Mouse (Mus musculus) heart, embryonic 15.5 days (tissue): ENCODE measurements around the gene Slc38a2. TPM values are rescaled to one million over a fixed set of nuclear protein-coding genes. Genes with fewer than 3 reads are reported as not detected.

Source experiments
- ATAC-seq: fragments of 200-750 bp; cut with Nextera tagmentation; replicated peaks from 2 replicates; pipeline ENCODE4 v1.8.0; 2017; ENCODE audit warnings: low read depth, moderate TSS enrichment; ENCODE audit not compliant: insufficient number of reproducible peaks, insufficient read depth, low FRiP score
- H3K27ac ChIP-seq: fragments of 300-500 bp; sonication (generic); 2 replicates; pipeline ENCODE4 v1.5.1; 2015; ENCODE audit warnings: mild to moderate bottlenecking, inconsistent platforms
- H3K27me3 ChIP-seq: fragments of 300-500 bp; sonication (generic); 2 replicates; pipeline ENCODE4 v1.6.1; 2015; ENCODE audit warnings: inconsistent platforms
- H3K36me3 ChIP-seq: fragments of 300-500 bp; sonication (generic); 2 replicates; pipeline ENCODE4 v1.6.1; 2015; ENCODE audit warnings: mild to moderate bottlenecking, inconsistent platforms
- H3K4me1 ChIP-seq: fragments of 300-500 bp; sonication (generic); replicated peaks from 2 replicates; pipeline ENCODE4 v1.6.1; 2015; ENCODE audit warnings: inconsistent platforms
- H3K4me2 ChIP-seq: fragments of 300-500 bp; sonication (generic); 2 replicates; pipeline ENCODE4 v1.6.1; 2015; ENCODE audit warnings: inconsistent platforms, mild to moderate bottlenecking, moderate library complexity
- H3K4me3 ChIP-seq: fragments of 300-500 bp; sonication (generic); 2 replicates; pipeline ENCODE4 v1.5.1; 2015; ENCODE audit warnings: mild to moderate bottlenecking, inconsistent platforms
- H3K9ac ChIP-seq: fragments of 300-500 bp; sonication (generic); 2 replicates; pipeline ENCODE4 v1.6.1; 2015; ENCODE audit warnings: mild to moderate bottlenecking, inconsistent platforms
- H3K9me3 ChIP-seq: fragments of 300-500 bp; sonication (generic); replicated peaks from 2 replicates; pipeline ENCODE4 v1.6.1; 2016; ENCODE audit warnings: inconsistent platforms
- WGBS: fragments of 180-500 bp; shearing (Covaris S2); methylation state at CpG from one replicate; pipeline ENCODE4 v1.1.7; 2015; ENCODE audit warnings: mixed read lengths; 5-methylcytosine and 5-hydroxymethylcytosine counted together
- polyA plus RNA-seq: library from polyadenylated mRNA; unstranded; fragments of >200 nt; fragmentation: Nextera tagmentation; extraction: Ambion mirVana; gene quantifications from 2 replicates; pipeline ENCODE4 v1.2.1, GENCODE M21; 2015

Slc38a2 gene
- polyA plus RNA-seq, 1 experiment from 2014 or later, result 170 TPM

DNA sequence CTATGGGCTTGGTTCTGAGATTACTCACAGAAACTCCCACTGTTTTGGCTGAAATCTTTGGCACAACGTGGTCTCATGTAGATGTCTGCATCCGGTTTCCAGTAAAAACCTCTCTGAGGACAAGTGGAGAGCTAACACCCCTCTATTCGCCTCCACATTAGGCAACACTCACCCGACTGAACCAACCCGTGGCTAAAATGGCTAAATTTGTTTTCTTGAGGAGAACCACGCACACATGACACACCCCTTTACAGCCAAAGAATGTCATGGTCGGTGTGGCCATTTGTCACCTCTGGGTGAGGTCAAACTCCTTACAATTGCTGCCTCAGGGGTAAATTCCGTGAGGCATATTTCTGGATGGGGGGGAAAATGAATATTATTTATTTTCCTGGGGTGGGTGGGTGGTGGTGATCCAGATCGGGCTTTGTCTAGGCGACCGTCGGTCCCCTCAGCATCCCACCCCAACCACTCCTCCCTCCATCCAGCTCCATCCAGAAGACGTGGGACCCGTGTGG, 9.5 kb upstream of the Slc38a2 start:
- Histone ChIP-seq H3K4me3 (peak overlapping the region; percentile 58), H3K4me1 (peaks cover 3% of the 10 kb centered on the region), H3K9me3 (no peaks in the 10 kb centered on the region), H3K9ac (peak overlapping the region; percentile 76), H3K36me3 (no peaks in the 10 kb centered on the region), H3K27me3 (no peaks in the 10 kb centered on the region), H3K27ac (peak overlapping the region; percentile 97), H3K4me2 (peak overlapping the region; percentile 94)
- 25% methylated on average over 14 of the region's 14 CpGs for WGBS
- ATAC-seq, result no peak

DNA sequence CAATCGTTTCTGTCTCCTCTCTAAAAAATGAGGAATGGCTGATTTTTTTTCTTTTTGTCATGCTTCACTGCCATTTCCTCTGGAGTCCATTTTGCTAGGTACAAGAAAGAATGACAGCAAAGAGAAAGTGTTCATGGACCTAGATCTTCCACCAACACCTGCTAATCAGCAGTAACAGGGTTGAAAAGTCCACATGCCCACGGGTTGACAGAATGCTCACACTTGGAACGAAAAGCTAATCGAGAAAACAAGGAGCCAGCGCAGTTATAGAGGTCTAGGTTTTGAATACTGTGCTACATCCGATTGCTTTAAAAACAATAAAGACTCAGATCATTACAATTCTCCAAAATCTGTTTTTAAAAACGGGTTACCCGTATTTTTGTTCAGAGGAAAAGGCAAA, 8.9 kb upstream of the Slc38a2 start:
- Histone ChIP-seq H3K9ac (no peak overlapping the region), H3K9me3 (no peaks in the 10 kb centered on the region), H3K4me2 (no peak overlapping the region), H3K36me3 (no peaks in the 10 kb centered on the region), H3K4me3 (no peak overlapping the region), H3K4me1 (peaks cover 3% of the 10 kb centered on the region), H3K27me3 (no peaks in the 10 kb centered on the region), H3K27ac (peak overlapping the region; percentile 97; the same call in 1 of the 2 replicates)
- 82% methylated on average over 8 of the region's 8 CpGs for WGBS
- ATAC-seq, result no peak

DNA sequence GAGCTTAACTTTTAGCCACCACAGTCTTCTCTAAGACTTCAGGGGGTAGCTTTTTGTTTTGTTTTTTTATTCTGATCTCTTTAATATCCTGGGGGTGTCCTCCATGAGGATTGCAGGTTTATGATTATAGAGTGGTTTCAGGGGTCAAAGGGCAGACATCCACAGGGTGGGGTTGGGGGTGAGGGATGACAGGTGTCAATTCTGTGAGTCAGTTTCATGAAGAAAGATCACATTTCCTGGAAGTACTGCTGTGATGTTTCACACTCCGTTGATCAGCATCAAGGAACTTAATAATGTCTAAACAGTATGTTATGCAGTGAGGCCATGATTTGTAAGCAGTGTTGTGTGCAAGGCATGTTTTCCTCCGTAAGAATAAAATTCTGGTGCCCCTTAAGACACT, 8.4 kb upstream of the Slc38a2 start:
- no peaks in the 10 kb centered on the region for H3K36me3 ChIP-seq
- no peaks in the 10 kb centered on the region for H3K27me3 ChIP-seq
- WGBS, result 84% methylated on average over 2 of the region's 2 CpGs
- H3K27ac ChIP-seq, result no peak overlapping the region
- no peak overlapping the region for H3K9ac ChIP-seq
- H3K4me1 ChIP-seq, result peaks cover 3% of the 10 kb centered on the region
- H3K9me3 ChIP-seq, result no peaks in the 10 kb centered on the region
- no peak overlapping the region for H3K4me2 ChIP-seq
- no peak overlapping the region for H3K4me3 ChIP-seq
- ATAC-seq, result no peak

DNA sequence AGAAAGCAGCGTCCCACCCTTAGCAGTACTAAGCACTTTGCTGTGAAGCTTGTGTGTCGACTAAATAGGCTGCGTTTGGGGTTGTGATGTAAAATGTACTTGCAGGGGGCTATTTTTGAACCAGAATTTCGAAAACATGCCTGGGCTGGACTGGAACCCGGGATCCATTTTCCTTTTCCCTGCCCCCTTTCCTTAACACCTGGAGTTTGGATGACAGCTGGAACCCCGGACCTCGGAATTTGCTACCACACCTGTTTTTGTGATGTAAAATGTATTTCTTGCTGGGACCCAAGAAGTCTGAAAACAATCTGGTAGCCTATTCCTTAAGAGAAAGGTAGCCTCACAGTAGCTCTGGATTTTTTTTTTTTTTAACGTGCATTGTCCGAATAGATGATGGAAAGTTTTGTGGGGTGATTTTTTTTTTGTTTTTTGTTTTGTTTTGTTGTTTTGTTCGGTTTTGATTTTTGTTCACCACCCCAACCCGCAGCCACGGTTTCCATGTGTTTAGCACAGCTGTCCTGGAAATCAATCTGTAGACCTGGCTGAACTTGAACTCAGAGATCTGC, 3.0 kb upstream of the Slc38a2 start:
- Histone ChIP-seq H3K4me2 (no peak overlapping the region), H3K27me3 (no peaks in the 10 kb centered on the region), H3K4me3 (no peak overlapping the region), H3K27ac (no peak overlapping the region), H3K36me3 (peaks cover 2% of the 10 kb centered on the region; the same call in 1 of the 2 replicates), H3K9me3 (no peaks in the 10 kb centered on the region), H3K9ac (no peak overlapping the region), H3K4me1 (peaks cover 12% of the 10 kb centered on the region)
- 90% methylated on average over 12 of the region's 12 CpGs for WGBS
- ATAC-seq, result no peak

DNA sequence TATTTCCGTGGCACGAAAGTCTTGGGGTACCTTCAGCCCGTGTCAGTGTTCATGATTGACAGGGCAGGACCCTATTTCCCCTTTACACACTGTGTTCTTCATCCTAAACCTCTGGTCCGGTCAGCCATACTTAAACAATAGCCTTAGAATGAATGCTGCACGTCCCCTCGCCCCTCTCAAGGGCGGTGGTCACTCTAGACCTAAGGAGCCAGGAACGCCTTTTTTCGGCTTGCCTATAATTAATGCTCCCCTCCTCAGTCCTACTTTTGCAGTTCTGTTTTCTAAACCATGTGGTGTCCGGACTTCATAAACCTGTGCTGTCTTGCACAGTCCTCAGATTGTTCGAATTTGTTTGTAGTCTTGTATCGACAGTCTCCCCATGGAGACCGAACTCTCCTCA, 1.2 kb upstream of the Slc38a2 start:
- 39% methylated on average over 13 of the region's 13 CpGs for WGBS
- peak overlapping the region; percentile 100 for H3K27ac ChIP-seq
- no peak for ATAC-seq
- peak overlapping the region; percentile 98 for H3K4me3 ChIP-seq
- peak overlapping the region; percentile 100 for H3K9ac ChIP-seq
- peaks cover 3% of the 10 kb centered on the region; the same call in 1 of the 2 replicates for H3K36me3 ChIP-seq
- peaks cover 19% of the 10 kb centered on the region for H3K4me1 ChIP-seq
- H3K27me3 ChIP-seq, result no peaks in the 10 kb centered on the region
- no peaks in the 10 kb centered on the region for H3K9me3 ChIP-seq
- H3K4me2 ChIP-seq, result peak overlapping the region; percentile 70

DNA sequence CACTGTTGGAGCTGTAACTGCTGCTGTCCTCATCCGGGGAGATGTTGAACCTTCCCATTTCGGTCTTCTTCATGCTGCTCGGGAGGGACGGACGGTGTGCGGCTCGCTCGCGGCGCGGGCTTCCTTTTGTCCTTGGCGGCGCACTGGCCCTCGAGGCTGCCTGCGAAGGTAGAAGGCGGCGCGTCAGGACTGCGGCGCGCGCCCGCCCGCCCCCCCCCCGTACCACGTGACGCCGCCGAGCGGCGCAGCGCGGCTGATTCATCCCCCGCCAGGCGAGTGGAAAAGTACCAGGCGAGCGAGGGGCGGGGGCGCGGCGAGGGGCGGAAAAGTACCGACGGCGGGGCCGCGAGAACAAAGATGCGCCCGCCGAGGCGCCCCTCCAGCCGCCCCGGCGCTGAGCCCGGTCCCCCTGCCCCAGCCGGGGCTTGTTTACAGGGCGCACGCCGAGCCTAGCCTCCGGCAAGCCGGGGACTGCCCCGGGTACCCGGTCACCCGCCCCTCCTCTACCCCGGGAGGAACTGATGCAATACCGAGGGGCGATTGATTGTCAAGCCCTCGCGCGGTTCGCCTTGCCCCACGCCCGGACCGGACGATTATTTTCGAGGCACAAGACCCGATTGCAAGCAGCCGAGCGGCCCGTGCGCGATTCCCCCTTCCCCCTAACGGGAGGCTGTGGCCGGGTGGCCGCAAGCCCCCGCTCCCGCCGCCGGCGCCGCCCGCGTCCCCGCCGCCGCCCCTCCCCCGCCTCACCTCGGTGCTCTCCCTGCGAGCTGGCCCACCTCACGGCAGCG, 677 bp downstream of the Slc38a2 start:
- peak overlapping the region; percentile 98 for H3K4me3 ChIP-seq
- under 1% methylated on average over 91 of the region's 101 CpGs for WGBS
- peak overlapping the region; percentile 70 for H3K4me2 ChIP-seq
- peak overlapping the region; percentile 100 for H3K27ac ChIP-seq
- peak overlapping the region; percentile 100 for H3K9ac ChIP-seq
- ATAC-seq, result peak; percentile 70
- no peaks in the 10 kb centered on the region for H3K9me3 ChIP-seq
- H3K36me3 ChIP-seq, result peaks cover 22% of the 10 kb centered on the region
- peaks cover 38% of the 10 kb centered on the region for H3K4me1 ChIP-seq
- H3K27me3 ChIP-seq, result no peaks in the 10 kb centered on the region

DNA sequence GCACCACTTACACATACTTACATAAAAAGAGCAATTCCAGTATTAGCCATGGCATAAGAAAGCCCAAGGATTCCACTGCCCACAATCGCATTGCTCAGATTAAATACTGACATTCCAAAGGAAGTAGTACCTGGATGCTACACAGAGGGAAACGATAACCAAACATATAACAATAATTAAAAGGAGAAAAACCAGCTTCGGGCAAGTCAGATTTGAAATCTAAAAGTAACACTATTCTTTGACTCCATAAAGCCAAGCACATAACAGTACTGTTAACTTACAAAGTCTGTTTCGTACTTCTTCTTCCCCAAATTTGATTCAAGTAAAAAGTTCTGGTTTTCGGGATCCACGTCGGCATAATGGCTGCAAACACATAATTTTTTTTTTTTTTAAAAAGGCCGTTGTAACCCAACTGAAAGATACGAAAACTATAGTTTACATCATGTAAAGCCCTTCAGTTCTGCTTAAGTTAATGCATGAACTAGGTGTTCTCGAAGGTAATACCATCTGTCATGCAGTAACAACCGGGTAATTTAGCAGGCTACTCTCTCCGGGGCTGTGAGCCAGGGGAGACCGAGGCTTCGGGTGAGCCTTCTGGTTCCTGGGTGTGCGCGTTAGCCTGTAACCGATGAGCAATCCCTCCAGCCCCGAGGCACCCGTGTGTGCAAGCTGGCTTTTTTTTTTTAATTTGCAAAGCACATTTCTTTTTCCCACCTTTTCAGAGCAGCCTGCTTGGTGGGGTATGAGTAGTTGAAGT, 1.5 kb downstream of the Slc38a2 start:
- Histone ChIP-seq H3K36me3 (peaks cover 30% of the 10 kb centered on the region), H3K4me3 (peak overlapping the region; percentile 98), H3K4me2 (peak overlapping the region; percentile 70), H3K27ac (peak overlapping the region; percentile 100), H3K4me1 (peaks cover 45% of the 10 kb centered on the region), H3K27me3 (no peaks in the 10 kb centered on the region), H3K9ac (peak overlapping the region; percentile 100), H3K9me3 (no peaks in the 10 kb centered on the region)
- WGBS, result 9% methylated on average over 19 of the region's 19 CpGs
- ATAC-seq, result no peak

DNA sequence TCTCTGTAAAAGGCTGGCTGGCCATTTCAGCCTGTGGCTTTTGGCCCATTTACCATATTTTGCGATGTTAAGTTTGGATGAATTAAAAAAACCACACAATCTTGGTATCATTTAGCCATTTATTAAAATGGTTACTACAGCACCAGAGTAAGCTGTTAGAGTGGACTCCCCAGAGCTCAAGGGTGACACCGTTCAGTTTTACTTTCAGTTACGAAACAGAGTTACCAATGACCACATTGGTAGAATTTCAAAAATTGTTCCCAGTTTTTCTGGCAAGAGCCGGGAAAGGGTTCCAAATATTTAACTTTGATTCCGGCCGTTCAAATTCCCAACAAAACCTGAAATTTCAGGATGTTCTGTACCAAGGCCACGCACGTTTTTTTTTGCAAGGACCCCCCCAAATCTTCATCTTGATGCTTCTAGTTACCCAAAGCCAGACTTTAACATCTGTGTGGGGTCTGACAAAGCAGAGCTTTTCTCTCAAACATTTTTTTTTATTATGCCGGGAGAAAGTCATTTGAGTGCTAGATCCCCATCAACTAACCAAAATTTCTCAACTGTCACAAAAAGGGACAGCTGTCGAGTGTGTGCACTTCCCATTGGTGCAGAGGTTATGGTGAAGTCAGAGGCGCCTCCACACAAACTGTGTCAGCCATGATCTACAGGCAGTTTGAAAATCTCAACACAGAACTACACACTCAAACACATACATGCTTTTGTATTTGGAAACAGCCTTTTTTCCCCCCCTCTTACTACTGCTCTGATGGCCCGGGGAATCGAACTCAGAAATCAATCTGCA, 2.8 kb downstream of the Slc38a2 start:
- peak overlapping the region; percentile 98 for H3K4me3 ChIP-seq
- WGBS, result 44% methylated on average over 13 of the region's 13 CpGs
- no peak for ATAC-seq
- peaks cover 55% of the 10 kb centered on the region for H3K4me1 ChIP-seq
- H3K4me2 ChIP-seq, result peak overlapping the region; percentile 70
- H3K27me3 ChIP-seq, result no peaks in the 10 kb centered on the region
- H3K9me3 ChIP-seq, result no peaks in the 10 kb centered on the region
- peak overlapping the region; percentile 100 for H3K27ac ChIP-seq
- H3K9ac ChIP-seq, result peak overlapping the region; percentile 100
- H3K36me3 ChIP-seq, result peaks cover 44% of the 10 kb centered on the region

DNA sequence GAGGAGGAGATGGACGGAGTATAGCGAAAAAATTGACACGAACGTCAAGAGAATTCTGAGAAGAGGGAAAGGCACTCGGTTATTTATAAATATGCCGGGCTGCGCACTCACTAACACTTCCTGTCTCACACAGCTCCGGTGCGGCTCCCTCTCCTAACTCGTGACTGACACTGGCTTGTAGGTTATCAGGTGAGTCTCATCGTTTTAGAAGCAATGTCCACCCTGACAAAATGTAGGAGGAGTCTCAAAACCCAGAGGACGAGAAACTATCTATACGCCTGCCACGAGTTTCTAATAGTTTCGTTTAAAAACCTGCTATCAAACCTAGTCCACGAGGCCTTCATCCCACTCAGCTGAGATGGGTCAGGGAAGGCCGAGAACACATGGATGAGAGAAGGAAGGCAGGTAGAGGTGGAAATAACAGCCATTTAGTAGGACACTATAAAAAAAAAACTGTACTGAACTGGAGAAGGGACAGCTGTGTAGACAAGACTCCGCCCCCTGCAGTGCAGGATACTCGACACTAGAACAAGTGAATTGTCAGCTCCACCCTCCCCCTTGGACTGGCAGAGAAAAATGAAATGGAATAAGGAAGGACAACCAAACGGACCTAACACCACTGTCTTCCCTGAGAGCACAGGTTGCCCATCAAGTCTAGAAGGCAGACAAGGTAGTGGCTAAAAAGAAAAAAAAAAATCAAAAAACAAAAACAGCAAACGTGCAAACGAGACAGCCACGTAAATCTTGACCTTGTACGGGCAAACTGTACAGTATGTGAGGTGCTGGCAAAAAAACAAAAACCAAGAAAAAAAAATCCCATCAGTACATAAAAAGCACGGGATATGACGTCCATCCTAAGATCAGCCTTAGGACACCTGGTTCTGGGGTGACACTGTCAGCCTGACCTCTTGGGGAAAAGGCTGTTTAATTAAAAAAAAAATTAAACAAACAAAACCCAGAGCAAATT, 3.8 kb downstream of the Slc38a2 start:
- Histone ChIP-seq H3K36me3 (peaks cover 53% of the 10 kb centered on the region), H3K27me3 (no peaks in the 10 kb centered on the region), H3K27ac (peak overlapping the region; percentile 100), H3K4me2 (peak overlapping the region; percentile 70), H3K4me3 (peak overlapping the region; percentile 98), H3K4me1 (peaks cover 57% of the 10 kb centered on the region), H3K9ac (peak overlapping the region; percentile 100), H3K9me3 (no peaks in the 10 kb centered on the region)
- no peak for ATAC-seq
- WGBS, result 49% methylated on average over 26 of the region's 26 CpGs

DNA sequence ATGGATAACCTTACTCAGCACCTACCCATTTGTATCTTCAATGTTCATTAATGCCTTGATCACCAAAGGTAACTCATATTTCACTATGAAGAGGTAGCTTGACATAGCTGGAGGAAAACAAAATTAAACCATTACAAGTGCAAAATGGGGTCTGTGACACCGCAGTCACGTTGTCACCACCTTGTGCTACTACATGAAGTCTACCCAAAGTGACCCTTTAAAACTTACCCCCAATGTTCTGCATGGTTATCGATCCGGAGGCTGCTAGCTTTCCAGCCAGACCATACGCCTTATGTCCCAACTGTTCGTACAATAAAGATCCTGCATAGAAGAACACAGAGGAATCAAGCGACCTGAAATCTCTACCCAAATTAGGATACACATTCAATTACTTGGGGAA, 4.5 kb downstream of the Slc38a2 start:
- peak overlapping the region; percentile 98 for H3K4me3 ChIP-seq
- H3K9me3 ChIP-seq, result no peaks in the 10 kb centered on the region
- WGBS, result 80% methylated on average over 7 of the region's 7 CpGs
- H3K27ac ChIP-seq, result peak overlapping the region; percentile 100
- no peak for ATAC-seq
- peak overlapping the region; percentile 70 for H3K4me2 ChIP-seq
- H3K9ac ChIP-seq, result peak overlapping the region; percentile 100; the same call in 1 of the 2 replicates
- peaks cover 57% of the 10 kb centered on the region for H3K4me1 ChIP-seq
- no peaks in the 10 kb centered on the region for H3K27me3 ChIP-seq
- peaks cover 61% of the 10 kb centered on the region for H3K36me3 ChIP-seq
